Mouse (Mus musculus) forebrain, embryonic 12.5 days (tissue): ENCODE data around the gene Cisd1. TPM values are rescaled to one million over a fixed set of nuclear protein-coding genes. Genes with fewer than 3 reads are reported as not detected.

Experiments
- ATAC-seq: fragments of 200-750 bp; cut with Nextera tagmentation; 2 replicates; pipeline ENCODE4 v1.8.0; 2017; ENCODE audit warnings: moderate TSS enrichment; ENCODE audit not compliant: low FRiP score
- H3K27ac ChIP-seq: fragments of 300-500 bp; sonication (generic); 2 replicates; pipeline ENCODE4 v1.5.1; 2016; ENCODE audit warnings: mild to moderate bottlenecking
- H3K27me3 ChIP-seq: fragments of 300-500 bp; sonication (generic); 2 replicates; pipeline ENCODE4 v1.6.1; 2016; ENCODE audit warnings: mild to moderate bottlenecking
- H3K36me3 ChIP-seq: fragments of 300-500 bp; sonication (generic); replicated peaks from 2 replicates; pipeline ENCODE4 v1.6.1; 2016; ENCODE audit warnings: mild to moderate bottlenecking
- H3K4me1 ChIP-seq: fragments of 300-500 bp; sonication (generic); 2 replicates; pipeline ENCODE4 v1.6.1; 2016
- H3K4me2 ChIP-seq: fragments of 300-500 bp; sonication (generic); 2 replicates; pipeline ENCODE4 v1.6.1; 2016; ENCODE audit warnings: mild to moderate bottlenecking, moderate library complexity
- H3K4me3 ChIP-seq: fragments of 300-500 bp; sonication (generic); replicated peaks from 2 replicates; pipeline ENCODE4 v1.5.1; 2016; ENCODE audit warnings: mild to moderate bottlenecking
- H3K9ac ChIP-seq: fragments of 300-500 bp; sonication (generic); 2 replicates; pipeline ENCODE4 v1.6.1; 2016; ENCODE audit warnings: mild to moderate bottlenecking
- H3K9me3 ChIP-seq: fragments of 300-500 bp; sonication (generic); 2 replicates; pipeline ENCODE4 v1.6.1; 2016
- WGBS: fragments of 180-500 bp; shearing (Covaris S2); methylation state at CpG from one replicate; pipeline ENCODE4 v1.1.7; 2016; 5-methylcytosine and 5-hydroxymethylcytosine counted together
- polyA plus RNA-seq: library from polyadenylated mRNA; unstranded; fragments of >200 nt; fragmentation: Nextera tagmentation; extraction: Ambion mirVana; gene quantifications from 2 replicates; pipeline ENCODE4 v1.2.1, GENCODE M21; 2016

The Cisd1 gene
- polyA plus RNA-seq, 1 experiment from 2014 or later, result 169 TPM

GRCm38 (mm10) chr10:71368128-71368940, 23.6 kb upstream of the Cisd1 start:
- no peak overlapping the region for H3K4me2 ChIP-seq
- no peak for ATAC-seq
- no peak overlapping the region for H3K9ac ChIP-seq
- 92% methylated on average over 16 of the region's 16 CpGs for WGBS
- no peaks in the 10 kb centered on the region for H3K27me3 ChIP-seq
- no peaks in the 10 kb centered on the region for H3K9me3 ChIP-seq
- H3K4me3 ChIP-seq, result no peak overlapping the region
- H3K36me3 ChIP-seq, result peaks cover 16% of the 10 kb centered on the region
- no peak overlapping the region for H3K27ac ChIP-seq
- no peaks in the 10 kb centered on the region for H3K4me1 ChIP-seq

GRCm38 (mm10) chr10:71363858-71364257, 19.1 kb upstream of the Cisd1 start:
- Histone ChIP-seq H3K9ac (no peak overlapping the region), H3K27ac (no peak overlapping the region), H3K4me1 (peaks cover 13% of the 10 kb centered on the region), H3K4me2 (no peak overlapping the region), H3K36me3 (peaks cover 4% of the 10 kb centered on the region), H3K9me3 (no peaks in the 10 kb centered on the region), H3K4me3 (no peak overlapping the region), H3K27me3 (no peaks in the 10 kb centered on the region)
- no peak for ATAC-seq
- 88% methylated on average over 10 of the region's 10 CpGs for WGBS

GRCm38 (mm10) chr10:71363440-71363839, 18.7 kb upstream of the Cisd1 start:
- H3K9me3 ChIP-seq, result no peaks in the 10 kb centered on the region
- 82% methylated on average over 8 of the region's 8 CpGs for WGBS
- no peak overlapping the region for H3K9ac ChIP-seq
- H3K4me1 ChIP-seq, result peaks cover 13% of the 10 kb centered on the region
- H3K36me3 ChIP-seq, result peaks cover 4% of the 10 kb centered on the region
- no peak overlapping the region for H3K27ac ChIP-seq
- no peak for ATAC-seq
- H3K27me3 ChIP-seq, result no peaks in the 10 kb centered on the region
- no peak overlapping the region for H3K4me2 ChIP-seq
- no peak overlapping the region for H3K4me3 ChIP-seq

GRCm38 (mm10) chr10:71361836-71362562, 17.2 kb upstream of the Cisd1 start:
- no peak overlapping the region for H3K9ac ChIP-seq
- no peaks in the 10 kb centered on the region for H3K9me3 ChIP-seq
- 20% methylated on average over 18 of the region's 18 CpGs for WGBS
- no peak overlapping the region for H3K4me3 ChIP-seq
- H3K4me1 ChIP-seq, result peaks cover 13% of the 10 kb centered on the region
- H3K4me2 ChIP-seq, result peak overlapping the region; percentile 34
- no peaks in the 10 kb centered on the region; the same call in 1 of the 2 replicates for H3K36me3 ChIP-seq
- H3K27ac ChIP-seq, result 0 out of 2 replicates have a peak overlapping the region, but pooled peaks have one; percentile 9
- ATAC-seq, result no peak
- H3K27me3 ChIP-seq, result no peaks in the 10 kb centered on the region

GRCm38 (mm10) chr10:71361044-71361443, 16.3 kb upstream of the Cisd1 start:
- no peaks in the 10 kb centered on the region for H3K9me3 ChIP-seq
- 77% methylated on average over 7 of the region's 7 CpGs for WGBS
- no peak overlapping the region for H3K27ac ChIP-seq
- no peaks in the 10 kb centered on the region for H3K27me3 ChIP-seq
- H3K9ac ChIP-seq, result no peak overlapping the region
- ATAC-seq, result no peak
- H3K4me3 ChIP-seq, result no peak overlapping the region
- H3K4me1 ChIP-seq, result peaks cover 13% of the 10 kb centered on the region
- H3K4me2 ChIP-seq, result no peak overlapping the region
- H3K36me3 ChIP-seq, result no peaks in the 10 kb centered on the region; the same call in 1 of the 2 replicates

- H3K4me2 ChIP-seq, result no peak overlapping the region
- no peaks in the 10 kb centered on the region; the same call in 1 of the 2 replicates for H3K4me1 ChIP-seq
- H3K9me3 ChIP-seq, result no peaks in the 10 kb centered on the region
- no peaks in the 10 kb centered on the region for H3K27me3 ChIP-seq
- no peak for ATAC-seq
- no peak overlapping the region for H3K9ac ChIP-seq
- no peak overlapping the region for H3K4me3 ChIP-seq
- H3K36me3 ChIP-seq, result 0 out of 2 replicates have a peak, but pooled peaks cover 3% of the 10 kb centered on the region
- no peak overlapping the region for H3K27ac ChIP-seq
- 89% methylated on average over 12 of the region's 12 CpGs for WGBS
Observed at GRCm38 (mm10) chr10:71354947-71355346, 10.2 kb upstream of the Cisd1 start.

- Histone ChIP-seq H3K9me3 (no peaks in the 10 kb centered on the region), H3K4me2 (no peak overlapping the region), H3K27ac (no peak overlapping the region), H3K4me3 (no peak overlapping the region), H3K36me3 (0 out of 2 replicates have a peak, but pooled peaks cover 3% of the 10 kb centered on the region), H3K9ac (no peak overlapping the region), H3K27me3 (no peaks in the 10 kb centered on the region), H3K4me1 (peaks cover 7% of the 10 kb centered on the region)
- WGBS, result 84% methylated on average over 9 of the region's 9 CpGs
- no peak for ATAC-seq
Observed at GRCm38 (mm10) chr10:71353850-71354249, 9.1 kb upstream of the Cisd1 start.

- WGBS, result 95% methylated on average over 7 of the region's 7 CpGs
- no peaks in the 10 kb centered on the region for H3K9me3 ChIP-seq
- peaks cover 21% of the 10 kb centered on the region for H3K4me1 ChIP-seq
- ATAC-seq, result no peak
- 0 out of 2 replicates have a peak, but pooled peaks cover 3% of the 10 kb centered on the region for H3K36me3 ChIP-seq
- no peak overlapping the region for H3K4me2 ChIP-seq
- no peak overlapping the region for H3K4me3 ChIP-seq
- H3K27ac ChIP-seq, result no peak overlapping the region
- H3K9ac ChIP-seq, result no peak overlapping the region
- H3K27me3 ChIP-seq, result no peaks in the 10 kb centered on the region
Observed at GRCm38 (mm10) chr10:71351301-71351700, 6.5 kb upstream of the Cisd1 start.

- H3K27ac ChIP-seq, result no peak overlapping the region
- H3K4me3 ChIP-seq, result peak overlapping the region; percentile 90; the same call in 1 of the 2 replicates
Observed at GRCm38 (mm10) chr10:71349290-71349689, 4.5 kb upstream of the Cisd1 start.

GRCm38 (mm10) chr10:71348637-71349280, 4.0 kb upstream of the Cisd1 start:
- peak overlapping the region; percentile 95 for H3K4me2 ChIP-seq
- H3K4me1 ChIP-seq, result peaks cover 31% of the 10 kb centered on the region
- 28% methylated on average over 16 of the region's 16 CpGs for WGBS
- H3K9ac ChIP-seq, result peak overlapping the region; percentile 92
- H3K27ac ChIP-seq, result peak overlapping the region; percentile 82; the same call in 1 of the 2 replicates
- H3K36me3 ChIP-seq, result 0 out of 2 replicates have a peak, but pooled peaks cover 3% of the 10 kb centered on the region
- no peak for ATAC-seq
- H3K4me3 ChIP-seq, result peak overlapping the region; percentile 90
- no peaks in the 10 kb centered on the region for H3K27me3 ChIP-seq
- H3K9me3 ChIP-seq, result no peaks in the 10 kb centered on the region

More at GRCm38 (mm10) chr10:71349290-71349689, 4.5 kb upstream of the Cisd1 start:
- WGBS, result 78% methylated on average over 1 of the region's 1 CpGs
- no peaks in the 10 kb centered on the region for H3K27me3 ChIP-seq
- H3K4me1 ChIP-seq, result peaks cover 27% of the 10 kb centered on the region
- peak overlapping the region; percentile 92; the same call in 1 of the 2 replicates for H3K9ac ChIP-seq
- H3K4me2 ChIP-seq, result peak overlapping the region; percentile 95
- no peak for ATAC-seq
- 0 out of 2 replicates have a peak, but pooled peaks cover 3% of the 10 kb centered on the region for H3K36me3 ChIP-seq
- no peaks in the 10 kb centered on the region for H3K9me3 ChIP-seq

GRCm38 (mm10) chr10:71347964-71348636, 3.3 kb upstream of the Cisd1 start:
- 0 out of 2 replicates have a peak, but pooled peaks cover 3% of the 10 kb centered on the region for H3K36me3 ChIP-seq
- H3K4me1 ChIP-seq, result peaks cover 34% of the 10 kb centered on the region
- H3K9ac ChIP-seq, result peak overlapping the region; percentile 92
- peak overlapping the region; percentile 95 for H3K4me2 ChIP-seq
- no peaks in the 10 kb centered on the region for H3K9me3 ChIP-seq
- ATAC-seq, result peak; percentile 69
- H3K27ac ChIP-seq, result peak overlapping the region; percentile 82
- peak overlapping the region; percentile 90 for H3K4me3 ChIP-seq
- H3K27me3 ChIP-seq, result no peaks in the 10 kb centered on the region
- under 1% methylated on average over 48 of the region's 48 CpGs for WGBS
